Mouse (Mus musculus): Measurements from ENCODE around the gene Emp2.

Emp2 gene

GRCm38 (mm10) chr16:10253993-10254392 lies 59.8 kb downstream of the Emp2 start:
- DNase-seq (ENCODE audit: low spot score in 2 of 2), result no peak

DNA sequence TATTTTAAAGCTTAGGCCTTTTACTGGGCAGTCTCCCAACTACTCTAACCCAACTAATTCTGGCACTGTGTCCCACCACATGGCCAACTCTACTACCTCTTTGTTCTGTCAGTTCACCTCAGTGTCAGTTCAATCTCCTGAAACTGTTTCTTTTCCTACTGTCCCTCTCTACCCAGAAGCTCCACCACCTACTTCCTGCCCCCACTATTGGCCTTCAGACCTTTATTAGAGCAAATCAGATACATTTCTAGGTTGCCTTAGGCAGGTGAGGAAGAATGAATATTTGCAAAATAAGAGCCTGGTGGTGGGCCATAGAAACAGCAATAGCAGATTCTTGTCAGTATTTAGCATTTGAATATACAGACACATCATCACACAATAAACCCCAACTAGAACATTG lies 77.2 kb downstream of the Emp2 start:
- DNase-seq (ENCODE audit: low spot score in 2 of 2), result no peak
